Mouse (Mus musculus): ENCODE measurements at regions not wholly inside any gene's neighbourhood (a gene's known extent, or its start where the extent isn't known, plus 50 kb on each side); places are given as distances from the start of the nearest gene placed in this dataset.
"Not testable (repeated sequence)": the region's sequence is repeated elsewhere in the genome, so short reads cannot be mapped to it uniquely, and the experiment has no call there.

DNA sequence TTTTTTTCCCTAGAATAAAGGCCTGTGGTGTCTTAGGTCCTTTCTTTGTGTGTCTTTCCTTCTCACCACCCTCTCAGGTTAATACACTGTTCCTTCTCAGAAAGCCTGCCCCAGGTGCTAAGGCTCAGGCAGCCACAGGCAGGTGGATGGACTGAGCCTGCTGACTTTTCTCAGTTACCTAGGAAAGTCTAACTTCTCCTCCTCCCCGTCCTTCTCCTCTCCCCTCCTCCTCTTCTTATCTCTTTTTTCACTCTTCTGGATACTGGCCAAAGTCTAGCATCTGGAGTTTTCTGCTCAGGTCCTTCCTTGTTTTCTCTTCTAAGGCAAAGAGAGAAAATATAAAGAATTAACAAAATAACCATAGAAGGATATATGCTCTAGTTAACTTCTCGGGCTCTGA lies 260.5 kb downstream of the Dad1 start:
- DNase-seq (ENCODE audit: low spot score) = no peak

GRCm38 (mm10) chr14:53992712-53993286 lies 261.1 kb downstream of the Dad1 start:
- no peak for DNase-seq (ENCODE audit: low spot score)

GRCm38 (mm10) chr14:53991390-53991789 lies 262.5 kb downstream of the Dad1 start:
- no peak for DNase-seq (ENCODE audit: low spot score)

GRCm38 (mm10) chr14:53980771-53981170 lies 273.1 kb downstream of the Dad1 start:
- DNase-seq (ENCODE audit: low spot score) = no peak

GRCm38 (mm10) chr14:53961426-53961825 lies 292.5 kb downstream of the Dad1 start:
- not testable (repeated sequence) for DNase-seq (ENCODE audit: low spot score)

DNA sequence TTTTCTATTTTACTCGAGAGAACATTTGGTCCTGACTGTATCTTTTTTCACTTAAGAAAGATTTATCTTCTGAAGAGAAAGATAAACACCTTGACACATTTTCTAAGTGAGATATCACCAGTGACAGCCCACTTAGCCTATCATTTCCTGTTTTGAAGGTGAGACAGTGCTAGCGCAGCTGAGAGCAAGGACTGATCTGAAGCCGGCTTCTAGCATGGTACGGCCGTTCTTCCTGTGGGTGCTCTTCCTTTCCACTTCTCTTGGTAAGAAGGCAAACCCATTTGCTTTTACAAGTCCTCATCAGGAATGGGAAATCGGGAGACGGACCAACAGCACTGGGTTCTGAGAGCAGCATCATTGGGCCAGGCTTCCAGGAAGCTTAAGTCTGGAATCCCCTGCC lies 293.1 kb downstream of the Dad1 start:
- DNase-seq (ENCODE audit: low spot score) = no peak

DNA sequence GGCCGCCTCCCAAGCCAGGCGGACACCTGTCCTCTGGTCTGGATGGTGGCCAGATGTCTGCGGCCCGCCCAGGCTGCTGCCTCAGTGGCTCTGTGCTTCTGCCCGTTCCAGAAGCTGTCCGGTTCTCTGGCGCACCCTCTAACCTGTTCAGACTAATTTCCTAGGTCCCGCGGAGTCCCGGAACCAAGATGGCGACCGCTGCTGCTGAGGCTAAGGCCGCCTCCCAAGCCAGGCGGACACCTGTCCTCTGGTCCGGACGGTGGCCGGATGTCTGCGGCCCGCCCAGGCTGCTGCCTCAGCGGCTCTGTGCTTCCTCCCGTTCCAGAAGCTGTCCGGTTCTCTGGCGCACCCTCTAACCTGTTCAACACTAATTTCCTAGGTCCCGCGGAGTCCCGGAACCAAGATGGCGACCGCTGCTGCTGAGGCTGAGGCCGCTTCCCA lies 318.1 kb downstream of the Dad1 start:
- peak; percentile 98 for DNase-seq (ENCODE audit: low spot score)

DNA sequence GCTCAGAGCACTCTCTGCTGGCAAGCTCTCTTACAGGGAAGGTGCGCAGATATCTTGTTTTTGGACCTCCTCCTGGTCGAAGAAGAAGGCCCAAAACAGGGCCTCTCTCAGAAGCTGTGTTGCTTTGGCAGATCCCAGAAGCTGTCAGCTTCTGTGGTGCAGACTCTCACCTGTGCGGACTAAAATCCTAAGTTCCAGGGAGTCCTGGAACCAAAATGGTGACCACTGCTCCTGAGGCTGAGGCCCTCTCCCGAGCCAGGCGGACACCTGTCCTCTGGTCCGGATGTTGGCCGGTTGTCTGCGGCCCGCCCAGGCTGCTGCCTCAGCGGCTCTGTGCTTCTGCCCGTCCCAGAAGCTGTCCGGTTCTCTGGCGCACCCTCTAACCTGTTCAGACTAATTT lies 318.6 kb downstream of the Dad1 start:
- DNase-seq (ENCODE audit: low spot score) = peak; percentile 96

- DNase-seq (ENCODE audit: low spot score) = no peak
Measured at GRCm38 (mm10) chr14:53910871-53911270, 343.0 kb downstream of the Dad1 start.

- no peak for DNase-seq (ENCODE audit: low spot score)
Measured at GRCm38 (mm10) chr14:53904578-53904977, 349.3 kb downstream of the Dad1 start.

DNA sequence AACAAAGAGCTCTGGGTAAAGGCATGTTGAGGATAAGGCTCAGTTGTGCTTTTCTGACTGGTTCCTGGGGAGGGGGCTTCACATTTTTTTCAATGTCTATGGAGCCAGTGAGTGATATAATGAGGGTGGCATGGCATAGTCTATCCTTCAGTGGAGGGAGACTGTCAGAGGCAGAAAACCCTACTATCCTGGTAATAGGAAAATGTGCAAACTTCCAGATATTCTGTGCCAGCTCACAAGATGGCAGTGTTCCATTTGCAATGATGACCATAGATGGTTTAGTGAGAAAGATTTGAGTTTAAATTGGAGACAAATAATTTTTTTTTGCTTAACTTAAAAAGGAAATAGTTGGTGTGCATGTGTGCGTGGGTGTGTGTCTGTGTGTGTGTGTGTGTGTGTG lies 352.8 kb downstream of the Dad1 start:
- DNase-seq (ENCODE audit: low spot score) = no peak

- no peak for DNase-seq (ENCODE audit: low spot score)
Measured at GRCm38 (mm10) chr14:53881304-53881703, 372.6 kb downstream of the Dad1 start.

DNA sequence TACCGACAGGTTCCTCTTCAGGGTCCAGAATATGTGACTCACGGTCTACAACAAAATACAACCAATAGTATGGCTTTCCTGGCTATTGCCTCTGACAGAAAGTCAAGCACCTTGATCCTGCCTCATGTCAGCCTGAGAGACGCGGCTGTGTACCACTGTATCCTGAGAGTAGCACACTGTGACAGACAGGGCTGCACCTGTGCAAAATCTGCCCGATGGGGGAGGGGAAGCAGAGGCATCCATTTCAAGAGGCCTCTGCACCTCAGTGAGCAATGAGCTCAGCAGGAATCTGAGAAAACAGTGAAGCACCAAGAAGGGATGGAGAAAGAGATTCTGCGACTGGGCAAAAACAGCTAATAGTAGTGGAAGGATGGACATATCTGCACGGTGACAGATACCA lies 377.3 kb downstream of the Dad1 start:
- DNase-seq (ENCODE audit: low spot score) = no peak

DNA sequence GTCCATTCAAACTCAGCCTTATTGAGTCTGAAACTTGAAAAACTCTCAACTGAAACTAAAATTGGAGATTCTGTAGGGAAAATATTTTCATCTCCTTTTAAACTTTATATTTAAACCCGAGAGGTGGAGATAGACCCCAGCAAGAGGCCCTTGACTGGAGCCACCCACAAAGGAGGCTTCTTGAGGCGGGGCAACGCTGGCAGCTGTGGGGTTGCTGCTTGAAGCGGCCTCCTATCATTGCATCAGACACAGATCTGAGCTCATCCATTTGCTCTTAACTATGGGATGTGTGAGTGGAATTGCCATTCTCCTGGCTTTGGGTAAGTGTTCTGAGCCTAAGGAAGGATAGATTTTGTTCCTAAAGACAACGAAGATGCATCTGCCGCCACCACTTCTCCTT lies 378.2 kb downstream of the Dad1 start:
- DNase-seq (ENCODE audit: low spot score) = no peak

DNA sequence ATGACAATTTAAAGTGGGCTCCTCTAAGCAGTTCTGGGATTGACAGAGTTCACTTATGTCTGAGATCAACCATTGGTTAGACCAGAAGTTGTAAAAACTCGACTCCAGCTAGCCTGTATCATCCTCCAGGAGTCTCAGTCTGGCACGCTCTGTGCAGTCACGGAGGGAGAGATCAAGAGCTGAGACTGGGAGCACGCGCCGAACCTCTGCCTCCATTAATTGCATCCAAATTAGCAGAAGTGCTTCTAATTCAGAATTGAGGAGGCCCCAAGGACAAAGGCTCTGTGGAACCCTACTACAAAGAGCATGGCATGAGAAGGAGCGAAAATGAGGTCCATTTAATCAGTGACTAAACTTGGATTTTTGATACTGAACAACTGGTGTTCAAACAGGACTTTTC lies 406.9 kb downstream of the Dad1 start:
- no peak for DNase-seq (ENCODE audit: low spot score)

- DNase-seq (ENCODE audit: low spot score) = no peak
Measured at GRCm38 (mm10) chr14:53845646-53846045, 408.3 kb downstream of the Dad1 start.

GRCm38 (mm10) chr14:53832553-53832952 lies 421.4 kb downstream of the Dad1 start:
- no peak for DNase-seq (ENCODE audit: low spot score)

GRCm38 (mm10) chr14:53831651-53832050 lies 422.3 kb downstream of the Dad1 start:
- DNase-seq (ENCODE audit: low spot score) = no peak

DNA sequence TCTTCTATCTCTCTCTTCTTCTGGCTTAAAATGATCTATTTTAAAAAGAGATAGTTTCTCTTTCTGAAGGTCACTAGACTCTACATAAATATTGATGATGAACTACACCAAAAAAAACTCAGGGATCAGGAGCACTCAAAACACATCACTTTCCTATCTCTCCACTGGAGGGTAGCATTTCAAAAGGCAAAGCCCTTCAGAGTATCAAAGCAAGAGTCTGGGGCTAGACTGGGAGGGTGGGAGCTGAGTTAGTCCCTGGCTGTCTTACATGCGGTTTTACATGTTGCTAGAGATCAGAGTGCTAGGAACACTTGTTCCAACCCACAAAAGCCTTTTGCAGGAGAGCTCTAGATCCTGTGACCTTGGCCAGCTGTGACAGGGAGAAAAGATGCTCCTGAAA lies 423.2 kb downstream of the Dad1 start:
- DNase-seq (ENCODE audit: low spot score) = no peak

GRCm38 (mm10) chr14:53826782-53827181 lies 427.1 kb downstream of the Dad1 start:
- DNase-seq (ENCODE audit: low spot score) = no peak

GRCm38 (mm10) chr14:53806231-53806630 lies 447.7 kb downstream of the Dad1 start:
- peak; percentile 14 for DNase-seq (ENCODE audit: low spot score)

GRCm38 (mm10) chr14:53803698-53804620 lies 449.9 kb downstream of the Dad1 start:
- DNase-seq (ENCODE audit: low spot score) = no peak

DNA sequence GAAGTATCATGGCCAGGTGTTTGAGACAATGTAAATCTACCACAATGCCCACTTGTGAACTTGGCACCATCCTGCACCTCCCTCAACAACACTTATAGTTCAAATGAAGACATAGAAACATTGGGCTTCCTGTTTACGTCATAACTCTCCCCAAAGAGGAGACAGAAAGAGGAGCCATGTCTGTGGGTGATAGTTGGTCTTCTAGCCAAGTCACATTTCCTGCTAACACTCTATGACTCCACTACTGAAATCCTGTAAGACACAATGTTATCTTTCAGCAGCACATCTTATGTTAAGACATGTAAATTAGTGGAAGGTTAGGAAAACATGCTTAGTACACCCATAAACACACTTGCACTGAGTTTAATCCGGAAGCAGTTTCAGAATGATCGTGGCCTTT lies 451.4 kb downstream of the Dad1 start:
- DNase-seq (ENCODE audit: low spot score) = no peak
